Mouse (Mus musculus) adrenal gland, adult (tissue): ENCODE data around the gene Polr3f.

Source experiments
- DNase-seq, 2 experiments: peaks; one replicate each; pipeline ENCODE4 v3.0.0; 2022 to 2023; ENCODE audit warnings: low spot score in 1 of 2; ENCODE audit not compliant: inconsistent age in 2 of 2

Gene Polr3f

DNA sequence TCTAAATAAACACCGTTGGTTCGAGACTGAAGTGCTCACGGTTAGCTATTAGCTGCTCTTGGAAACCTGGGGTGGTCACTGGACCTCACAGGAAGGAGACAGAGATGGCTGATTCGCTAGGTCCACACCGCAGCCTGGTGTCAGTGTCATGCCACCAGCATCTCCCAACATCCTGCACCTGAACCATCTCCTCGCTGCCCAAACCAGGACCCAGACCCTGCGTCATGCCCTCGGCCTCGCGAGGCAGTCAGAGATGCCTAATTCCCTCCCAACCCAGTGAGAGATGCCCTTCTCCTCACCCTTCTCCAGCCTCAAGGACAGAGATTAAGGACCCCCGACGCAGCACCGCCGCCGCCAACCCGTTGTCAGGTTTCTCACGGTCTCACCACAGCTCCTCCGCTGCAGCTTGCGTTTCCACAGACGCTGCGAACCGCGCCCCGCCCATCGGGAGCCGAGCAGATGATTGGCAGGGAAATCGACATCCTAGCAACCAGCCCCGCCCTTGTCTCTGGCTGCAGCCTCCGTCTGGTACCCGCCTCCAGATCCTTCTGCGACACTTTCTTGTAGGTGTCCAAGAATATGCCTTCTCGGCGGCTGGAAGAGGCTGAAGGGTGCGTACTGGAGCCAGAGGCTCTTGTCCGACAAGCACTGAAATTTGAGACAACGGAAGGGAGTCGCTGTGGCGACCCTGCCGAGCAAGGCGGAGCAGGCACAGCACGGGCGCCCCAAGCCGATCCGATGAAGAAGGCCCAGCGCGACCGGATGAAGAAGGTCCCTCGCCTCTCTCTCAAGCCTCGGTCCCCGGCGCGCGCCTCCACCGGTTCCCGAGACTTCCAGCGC, at the start of gene Polr3f, which contains the start of gene Dzank1:
Gene Polr3f, plus strand, starts transcription at position 738 of the 840 bp plus-strand sequence.
Gene Dzank1, minus strand, starts transcription at position 434 of the 840 bp plus-strand sequence.
- peak; percentile 98 to 99 for DNase-seq

DNA sequence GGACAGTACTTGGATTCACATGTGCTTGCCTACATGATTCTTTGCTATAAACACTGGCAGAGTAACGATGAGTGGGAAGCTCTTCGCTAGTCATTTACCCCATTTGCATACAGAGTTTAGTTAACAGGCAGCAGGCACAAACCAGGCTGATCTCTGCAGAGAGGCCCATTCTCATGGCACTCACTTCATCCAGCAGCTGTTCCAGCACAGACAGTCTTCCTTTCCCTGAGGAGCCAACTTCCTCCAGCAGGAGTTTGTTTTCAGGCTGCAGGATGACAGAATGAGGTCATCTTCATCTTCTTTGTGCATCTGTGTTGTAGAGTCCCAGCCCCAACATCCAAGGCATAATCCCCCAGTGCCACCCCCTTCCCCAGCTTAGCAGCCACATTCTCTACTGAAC, 48.1 kb upstream of the Polr3f start:
- DNase-seq = no peak

DNA sequence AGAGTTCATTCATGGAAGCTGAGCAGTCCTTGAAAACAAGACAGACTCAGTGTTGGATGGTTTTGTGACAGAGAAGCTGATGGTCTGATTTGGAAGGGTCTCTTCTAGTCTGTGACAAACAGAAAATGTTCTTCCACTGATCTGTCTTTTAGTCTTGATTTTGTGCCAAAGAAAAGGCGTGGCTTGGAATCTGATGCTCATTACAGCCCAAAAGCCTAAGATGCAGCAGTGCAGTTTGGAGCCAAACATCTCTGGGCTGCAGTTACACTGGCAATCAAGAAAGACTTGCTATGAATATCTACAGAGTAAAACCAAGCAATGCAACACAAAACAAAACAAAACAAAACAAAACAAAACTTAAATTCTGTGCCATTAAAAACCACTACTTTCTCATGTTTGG, 43.4 kb upstream of the Polr3f start:
- no peak for DNase-seq

DNA sequence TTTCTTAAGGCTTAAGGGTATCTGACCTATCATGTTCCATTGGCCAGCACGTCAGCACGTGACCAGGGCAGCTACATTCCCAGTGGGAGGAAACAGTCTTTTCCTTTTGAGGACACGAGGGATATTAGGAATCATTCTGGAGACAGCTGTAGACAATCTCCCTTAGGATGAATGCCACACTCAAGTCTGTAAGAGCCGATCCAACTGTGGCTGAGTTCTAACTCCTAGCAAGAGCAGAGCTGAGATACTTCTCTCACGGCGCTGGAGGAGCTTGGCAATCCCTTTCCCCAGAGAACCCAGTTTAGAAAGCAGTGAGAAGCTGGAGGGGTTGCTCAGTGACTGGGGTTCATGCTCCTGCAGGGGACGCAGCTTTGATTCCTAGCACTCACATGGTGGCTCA, 42.1 kb upstream of the Polr3f start:
- no peak for DNase-seq

DNA sequence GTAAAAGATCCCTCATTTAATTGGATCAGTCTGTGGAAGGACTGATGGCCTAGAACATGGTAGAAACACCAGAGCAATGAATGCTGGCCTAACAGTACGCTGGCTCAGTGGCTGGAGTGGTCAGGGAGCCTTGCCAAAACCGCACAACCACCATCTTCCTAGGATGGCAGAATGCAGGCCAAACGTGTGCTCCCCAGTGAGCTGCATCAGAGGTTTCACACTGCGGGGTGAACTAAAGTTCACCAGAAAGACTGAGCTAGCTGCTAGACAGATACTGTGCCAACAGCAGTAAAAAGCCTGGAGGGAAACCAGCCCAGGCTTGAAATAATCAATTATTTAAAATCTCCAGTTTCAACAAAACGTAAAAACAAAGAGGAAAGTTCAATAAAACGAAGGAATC, 40.0 kb upstream of the Polr3f start:
- DNase-seq = no peak

DNA sequence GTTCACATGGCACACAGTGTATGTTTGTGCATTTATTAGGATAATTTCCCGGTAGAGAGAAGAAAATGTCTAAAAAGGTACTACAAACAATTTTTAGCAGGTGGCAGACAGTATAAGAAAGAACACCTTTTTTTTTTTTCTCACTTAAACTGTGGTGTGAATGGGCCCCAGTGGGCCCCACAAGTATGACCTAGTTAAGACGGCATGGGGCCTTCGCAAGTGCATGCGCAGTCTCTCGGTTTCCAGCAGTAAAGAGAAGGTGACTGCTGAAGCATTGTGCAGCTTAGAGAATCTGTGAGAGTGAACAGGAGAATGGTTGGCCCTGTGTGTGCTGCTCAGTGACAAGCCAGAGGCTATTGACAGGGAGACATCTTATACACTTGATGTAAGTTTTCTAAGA, 38.2 kb upstream of the Polr3f start:
- DNase-seq = no peak

DNA sequence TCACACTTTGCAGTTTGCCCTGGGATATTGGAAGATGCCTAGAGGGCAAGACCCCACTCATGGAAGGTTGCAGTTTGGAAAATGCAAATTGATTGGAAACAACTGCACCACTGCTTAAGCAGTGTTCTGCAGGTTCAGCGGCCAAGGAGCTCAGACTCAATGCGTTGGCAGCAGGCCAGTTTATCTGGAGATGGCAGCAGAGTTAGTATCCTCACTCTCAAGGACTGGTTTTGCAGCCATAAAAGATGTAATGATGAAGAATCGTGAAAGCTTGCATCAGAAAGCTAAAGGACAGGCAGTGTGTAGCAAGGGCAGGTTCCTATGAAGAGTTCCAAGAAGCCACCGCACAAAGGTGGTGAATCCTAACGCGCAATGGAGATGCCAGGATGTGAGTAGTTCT, 25.4 kb upstream of the Polr3f start:
- DNase-seq = peak in 1 of 2 experiments; percentile 41

DNA sequence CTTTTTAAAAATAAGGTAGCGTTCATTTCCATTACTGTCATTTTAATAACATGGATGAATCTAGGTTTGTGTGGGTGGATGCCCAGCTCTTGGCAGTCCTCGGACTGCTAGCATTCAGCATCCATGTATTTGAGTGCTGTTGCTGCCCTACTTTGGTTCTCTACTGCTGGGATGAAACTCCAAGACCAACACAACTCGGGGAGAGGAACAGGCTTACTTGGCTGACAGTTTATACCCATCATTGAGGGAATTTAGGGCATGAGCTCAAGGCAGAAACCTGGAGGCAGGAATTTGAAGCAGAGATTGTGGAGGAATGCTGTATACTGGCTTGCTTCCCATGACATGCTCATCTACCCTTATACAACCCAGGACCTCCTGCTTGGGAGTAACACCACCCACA, 12.9 kb upstream of the Polr3f start:
- no peak for DNase-seq

DNA sequence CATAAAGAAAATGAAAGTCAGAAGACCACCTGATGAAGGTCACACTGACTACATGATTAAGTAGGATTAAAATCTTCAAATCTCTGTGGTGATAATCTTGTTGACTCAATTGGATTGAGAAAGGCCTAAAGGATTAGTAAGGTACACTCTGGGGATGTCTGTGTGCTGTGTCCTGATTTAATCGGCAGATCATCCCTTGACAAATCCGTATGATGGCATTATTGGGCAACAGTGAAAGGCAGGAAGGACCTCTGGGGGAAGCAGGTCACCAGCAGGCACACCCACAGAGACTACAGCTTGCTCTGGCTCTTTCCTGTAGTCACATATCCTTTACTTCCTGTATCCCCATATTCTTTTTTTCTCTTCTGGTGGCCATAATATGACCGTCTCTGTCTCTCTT, 7.7 kb upstream of the Polr3f start:
- DNase-seq = no peak

DNA sequence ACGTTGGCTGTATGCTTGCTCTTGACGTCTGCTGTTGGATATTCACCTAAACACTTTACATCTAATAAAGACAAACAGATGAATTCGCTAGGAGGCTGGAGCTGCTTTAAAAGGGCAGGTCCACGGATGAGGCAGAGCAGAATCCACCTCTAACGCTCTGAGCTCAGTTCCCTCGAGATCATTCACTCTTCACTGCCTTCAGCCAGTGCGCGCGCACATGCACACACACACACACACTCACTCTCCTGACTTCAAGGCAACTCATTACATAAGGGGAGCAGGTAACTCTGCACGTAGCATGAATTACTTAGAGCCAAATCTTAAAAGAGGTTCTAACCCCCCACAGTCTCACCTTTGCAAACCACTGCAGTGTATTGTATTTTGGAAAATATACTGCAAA, 1.7 kb upstream of the Polr3f start:
- no peak for DNase-seq

DNA sequence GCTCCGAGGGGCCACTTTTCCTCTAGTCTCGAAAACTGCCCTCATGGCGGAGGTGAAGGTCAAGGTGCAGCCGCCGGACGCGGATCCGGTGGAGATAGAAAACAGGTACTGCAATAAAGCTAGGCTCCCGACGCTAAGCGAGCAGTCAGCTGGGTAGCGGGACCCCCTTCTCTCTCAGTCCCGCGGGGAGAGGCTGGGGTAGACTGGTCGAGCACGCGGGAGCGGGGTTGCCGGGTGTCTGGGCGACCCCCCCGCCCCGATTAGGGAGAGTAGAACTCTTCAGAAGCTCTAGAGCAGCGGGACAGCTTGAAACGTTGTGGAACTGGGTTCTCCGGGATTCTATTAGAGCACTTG, 280 bp downstream of the Polr3f start:
- DNase-seq = no peak

DNA sequence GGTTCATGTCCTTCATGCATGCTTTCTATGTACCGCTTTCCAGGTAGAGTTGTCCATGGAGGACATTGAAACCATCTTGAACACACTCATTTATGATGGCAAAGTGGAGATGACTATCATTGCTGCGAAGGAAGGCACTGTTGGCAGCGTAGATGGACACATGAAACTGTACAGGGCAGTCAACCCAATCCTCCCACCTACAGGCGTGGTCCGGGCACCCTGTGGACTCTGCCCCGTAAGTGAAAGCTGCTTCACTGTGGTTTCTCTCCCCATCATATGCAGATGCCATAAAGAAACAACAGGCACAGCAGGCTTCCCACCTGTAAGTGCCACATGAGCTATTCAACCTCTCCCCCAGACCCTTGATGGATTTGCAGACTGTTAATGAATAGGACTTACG, 9.6 kb downstream of the Polr3f start:
- no peak for DNase-seq

DNA sequence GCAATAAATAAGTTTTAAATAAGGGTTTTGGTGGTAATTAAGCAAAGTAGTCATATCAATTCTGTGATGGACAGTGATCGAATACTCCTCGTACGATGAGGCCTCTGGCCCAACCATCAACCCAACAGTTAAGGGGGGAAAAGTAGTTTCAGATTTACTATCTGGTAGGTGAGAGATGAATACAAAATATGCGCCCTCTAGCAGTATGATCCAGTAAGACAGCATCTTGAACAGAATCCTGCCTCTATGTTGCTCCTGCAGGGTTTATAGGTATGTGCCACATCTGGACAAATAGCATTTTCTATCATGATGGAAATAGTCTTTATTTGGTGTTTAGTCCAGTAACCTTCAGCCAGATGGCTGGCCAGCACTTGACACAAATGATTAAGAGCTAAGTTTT, 13.7 kb downstream of the Polr3f start:
- no peak for DNase-seq

DNA sequence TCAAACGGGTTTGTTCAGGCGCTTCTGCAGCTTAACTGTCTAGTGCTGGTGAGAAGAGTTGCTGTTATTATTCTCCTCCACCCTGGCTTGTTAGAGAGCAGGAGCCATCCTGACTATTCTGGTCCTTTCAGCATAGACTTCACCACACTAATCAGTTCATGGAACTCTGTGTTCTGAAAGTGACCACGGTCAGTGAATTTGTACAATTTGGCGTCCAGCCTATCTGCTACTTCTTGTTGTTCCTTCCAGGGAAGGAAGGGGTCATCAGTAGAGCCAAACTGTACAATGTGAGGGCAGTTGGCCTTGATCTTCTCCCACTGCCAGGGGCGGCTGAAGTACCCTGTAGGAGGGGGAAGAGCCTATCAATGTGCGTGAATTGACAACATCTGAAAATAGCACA, 16.2 kb downstream of the Polr3f start:
- peak in 1 of 2 experiments; percentile 49 for DNase-seq

DNA sequence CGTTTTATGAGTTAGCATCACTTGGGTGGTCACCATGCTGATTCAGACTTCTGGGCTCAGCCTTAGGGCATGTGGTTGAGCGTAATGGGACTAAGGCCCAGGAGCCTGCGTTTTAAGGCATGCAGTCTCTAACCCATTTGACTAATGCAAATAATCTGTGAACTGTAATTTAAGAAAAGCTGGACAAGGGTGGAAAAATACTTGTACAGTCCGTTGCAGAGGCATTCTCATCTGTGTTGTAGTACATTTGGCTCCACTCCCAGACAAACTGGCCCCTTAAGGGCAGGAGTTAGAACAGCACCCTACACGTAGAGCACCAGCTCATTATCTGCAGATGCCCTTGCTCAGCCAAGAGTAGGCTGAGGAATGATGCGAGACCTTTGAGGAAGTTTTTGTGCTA, 17.1 kb downstream of the Polr3f start:
- DNase-seq = peak; percentile 50 to 69

DNA sequence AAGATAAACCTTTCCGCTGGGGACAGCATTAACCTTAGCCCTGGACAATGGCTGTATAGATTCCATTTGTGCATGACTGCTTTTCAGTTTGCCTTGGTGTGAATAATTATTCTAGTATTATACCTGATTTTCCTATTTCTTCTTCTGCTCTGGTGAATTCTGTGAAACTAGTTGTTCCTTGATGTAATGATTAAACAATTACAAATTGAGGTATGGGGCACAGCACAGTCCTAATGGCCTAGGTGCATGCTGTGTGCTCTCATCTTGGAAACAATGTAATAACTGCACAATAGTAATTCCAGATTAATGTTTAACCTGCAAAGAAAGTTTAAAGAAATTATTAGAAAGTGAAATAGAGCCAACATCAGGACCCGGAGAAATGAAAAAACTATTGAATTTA, 17.5 kb downstream of the Polr3f start:
- DNase-seq = no peak

DNA sequence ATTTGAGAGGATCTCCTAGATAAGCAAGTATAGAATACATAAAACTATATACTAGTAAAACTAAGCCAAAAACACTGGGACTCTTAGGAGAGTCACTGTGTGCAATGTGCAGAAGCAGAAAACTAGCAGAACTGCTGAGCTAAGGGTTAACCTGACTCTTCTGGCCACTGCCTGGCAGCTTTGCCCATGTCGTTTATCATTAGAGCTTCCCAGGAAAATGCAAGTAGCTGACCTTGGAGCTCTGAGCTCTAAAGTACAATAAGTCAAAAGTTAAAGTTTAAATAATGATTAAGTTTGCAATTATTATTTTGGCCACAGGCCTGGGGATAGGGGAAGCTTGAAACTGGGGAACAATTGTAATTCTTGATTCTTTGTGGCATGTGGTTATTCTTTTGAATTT, 18.0 kb downstream of the Polr3f start:
- peak; percentile 55 to 73 for DNase-seq

DNA sequence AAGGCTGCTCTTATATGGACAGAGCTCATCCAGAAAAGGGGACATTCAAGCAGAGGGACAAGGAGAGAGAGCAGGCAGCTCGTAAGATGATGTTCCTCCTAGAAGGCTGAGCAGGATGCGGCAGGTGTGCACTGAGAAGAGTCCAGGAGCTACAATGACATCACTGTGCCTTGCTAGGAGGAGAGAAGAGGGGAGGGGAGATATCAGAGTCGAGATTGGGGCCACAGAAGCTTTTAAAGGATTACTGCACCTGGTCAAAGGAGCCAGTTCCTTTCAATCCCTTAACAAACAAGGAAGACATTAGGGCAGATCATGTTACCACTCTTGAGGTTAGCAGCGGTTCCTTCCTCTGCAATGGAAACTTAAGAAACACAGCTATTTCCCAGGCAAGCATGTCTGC, 20.0 kb downstream of the Polr3f start:
- DNase-seq = no peak

DNA sequence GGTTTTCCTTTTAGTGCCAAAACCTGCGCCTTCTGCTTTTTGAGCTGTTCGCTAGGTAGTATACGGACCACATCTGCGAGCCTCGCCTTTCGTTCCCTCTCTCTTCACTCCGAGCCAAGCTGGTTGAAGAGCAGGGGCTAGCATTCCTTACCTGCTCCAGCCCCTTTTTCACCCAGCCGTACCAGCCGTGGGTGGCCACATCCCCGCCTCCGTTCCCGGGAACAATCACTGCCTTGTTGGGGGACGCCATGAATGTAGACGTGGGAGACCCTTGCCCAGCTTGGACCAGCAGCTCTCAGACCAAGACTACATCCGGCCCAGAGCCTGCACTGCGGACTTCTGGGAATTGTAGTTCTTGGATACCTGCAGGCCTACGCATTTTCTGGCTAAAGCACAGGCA, 23.0 kb downstream of the Polr3f start, which contains the start of gene Rbbp9:
Gene Rbbp9, minus strand, starts transcription at position 341 of the 400 bp plus-strand sequence.
- DNase-seq = peak; percentile 70 to 91

DNA sequence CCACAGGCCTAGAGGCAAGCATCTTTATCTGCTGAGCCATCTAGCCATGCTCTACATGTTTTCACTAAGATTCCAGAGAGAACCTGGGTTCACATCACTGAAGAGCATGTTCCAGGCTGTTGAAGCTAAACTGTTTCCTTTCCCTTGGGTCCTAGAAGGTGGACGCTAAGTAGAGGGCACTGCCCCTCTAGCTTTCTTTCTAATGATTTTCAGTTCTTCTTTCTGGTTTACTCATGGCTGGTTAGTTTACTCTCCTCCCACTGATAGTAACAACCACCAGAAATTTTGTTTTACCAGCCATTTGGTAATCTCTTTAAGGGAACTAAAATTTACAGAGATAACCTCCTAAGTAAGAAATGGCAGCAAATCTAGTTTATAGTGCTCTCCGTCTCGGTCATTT, 26.4 kb downstream of the Polr3f start:
- no peak for DNase-seq

DNA sequence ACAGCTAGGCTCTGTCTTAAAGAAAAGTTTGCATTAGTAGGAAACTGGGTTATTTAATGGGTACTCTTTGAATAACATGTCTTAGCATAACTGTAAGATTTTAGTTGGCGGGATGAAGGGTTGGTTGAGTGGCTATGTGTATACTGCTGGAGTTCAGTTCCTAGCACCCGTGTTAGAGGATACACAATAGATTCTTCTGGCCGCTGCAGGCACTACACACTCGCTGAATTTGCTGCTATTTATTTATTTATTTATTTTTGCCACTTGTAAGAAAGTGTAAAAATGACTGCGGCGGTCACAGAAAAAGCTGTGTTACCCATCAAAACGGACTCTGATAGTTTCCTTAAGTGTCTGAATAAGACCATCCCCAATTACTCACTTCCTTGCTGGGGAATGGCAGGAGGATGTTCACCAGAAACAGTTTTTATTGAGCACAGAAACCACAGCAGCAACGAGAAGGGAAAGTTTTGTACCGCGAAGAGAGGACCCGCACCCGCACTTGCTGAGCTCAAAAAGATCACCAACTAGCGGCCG, 27.8 kb downstream of the Polr3f start:
- no peak for DNase-seq

DNA sequence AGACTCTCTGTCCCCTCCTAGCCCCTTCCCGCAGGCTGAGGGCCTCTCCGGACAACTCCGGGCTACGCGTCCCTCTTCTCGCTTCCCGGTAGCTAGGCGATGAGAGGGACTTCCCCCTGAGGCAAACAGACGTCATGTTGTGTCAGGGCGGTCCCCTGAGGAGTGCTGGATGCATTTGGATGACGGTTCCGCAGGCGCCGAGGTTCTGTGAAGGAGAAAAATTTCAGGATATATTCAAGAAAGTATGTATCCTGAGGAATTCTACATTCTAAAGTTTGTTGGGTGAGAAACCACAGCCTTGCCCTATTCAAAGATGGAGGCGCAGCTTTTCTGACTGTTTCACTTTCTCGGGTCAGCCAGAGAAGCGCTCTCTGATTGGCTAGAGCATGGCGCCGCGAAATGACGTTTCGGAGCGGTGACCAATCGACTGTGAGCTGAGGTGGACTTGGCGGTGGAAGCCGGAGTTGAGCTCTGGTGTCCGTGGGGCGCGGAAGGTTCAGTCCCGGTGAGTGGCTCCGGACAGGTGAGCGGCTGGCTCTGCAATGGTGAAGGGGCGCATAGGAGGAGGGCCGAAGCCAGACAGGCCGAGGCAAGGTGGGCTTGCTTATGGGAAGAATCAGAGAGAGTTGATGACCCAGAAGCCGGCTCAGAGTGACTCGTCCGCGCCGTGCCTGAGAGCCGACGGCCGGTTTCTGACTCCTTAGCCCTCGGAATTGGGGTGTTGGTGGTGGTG, 28.5 kb downstream of the Polr3f start, which contains the start of gene Sec23b:
Gene Sec23b, plus strand, starts transcription at position 410 of the 733 bp plus-strand sequence.
- DNase-seq = peak; percentile 97 to 99
